Mouse (Mus musculus): ENCODE data around the gene Lhfp.

- TF ChIP-seq CTCF (conservative IDR thresholded peaks at IDR 0.05; ENCODE audit: low read length): peak; percentile 46
- TF ChIP-seq POU5F1 (IDR thresholded peaks at IDR 0.05; ENCODE audit: borderline replicate concordance, low read length): no peak
- TF ChIP-seq NANOG (IDR thresholded peaks at IDR 0.05; ENCODE audit: borderline replicate concordance, low read length): no peak
Observed at GRCm38 (mm10) chr3:53033448-53033847, 7.9 kb upstream of the Lhfp start.

All from E14TG2a.4 (cell line).